Mouse (Mus musculus): ENCODE results near the gene Bicral. TPM values are rescaled to one million over a fixed set of nuclear protein-coding genes. Genes with fewer than 3 reads are reported as not detected.
"Not testable (repeated sequence)": the region's sequence is repeated elsewhere in the genome, so short reads cannot be mapped to it uniquely, and the experiment has no call there.

Bicral gene
- polyA plus RNA-seq, 1 experiment from 2014 or later: 3.5 TPM

DNA sequence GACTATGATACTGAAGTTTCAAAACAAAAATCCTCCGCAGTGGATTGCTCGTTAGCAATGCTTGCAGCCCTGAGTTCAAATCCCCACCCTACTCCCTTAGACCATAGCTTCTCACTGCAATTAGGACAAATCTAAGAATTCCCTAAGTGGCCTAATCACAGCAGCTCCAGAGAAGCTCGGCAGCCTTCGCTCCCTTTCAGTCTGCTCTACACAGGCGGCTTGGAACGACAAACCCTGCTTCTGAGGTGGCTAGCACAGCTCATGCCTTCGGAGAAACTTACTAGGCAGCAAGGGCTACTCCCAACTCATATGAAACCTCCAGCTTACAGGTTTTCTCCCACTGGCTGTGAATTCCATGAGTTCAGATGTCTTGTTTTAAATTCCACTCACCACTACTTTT is 4.2 kb downstream of the Bicral start:
- no peaks in the 10 kb centered on the region for H3K27me3 ChIP-seq (ENCODE audit: control insufficient read depth, insufficient read depth, low read length)
- no peaks in the 10 kb centered on the region for H3K9me3 ChIP-seq (replicated peaks; ENCODE audit: control insufficient read depth, low read length)
- peak overlapping the region; percentile 40 for H3K9ac ChIP-seq (ENCODE audit: low read length)
- H3K27ac ChIP-seq (ENCODE audit: low read length): peak overlapping the region; percentile 86
- H3K36me3 ChIP-seq (ENCODE audit: control insufficient read depth, insufficient read depth): no peaks in the 10 kb centered on the region
- peak overlapping the region; percentile 70; the same call in 1 of the 2 replicates for H3K4me2 ChIP-seq (ENCODE audit: low read depth, low read length)
- H3K4me3 ChIP-seq (ENCODE audit: low read length): no peak overlapping the region
- peaks cover 34% of the 10 kb centered on the region for H3K4me1 ChIP-seq (ENCODE audit: control insufficient read depth, insufficient read depth, low read length)
- 65% methylated on average over 7 of the region's 7 CpGs for WGBS
- ATAC-seq (replicated peaks; ENCODE audit: extremely low read depth, insufficient read depth, low FRiP score): no peak

DNA sequence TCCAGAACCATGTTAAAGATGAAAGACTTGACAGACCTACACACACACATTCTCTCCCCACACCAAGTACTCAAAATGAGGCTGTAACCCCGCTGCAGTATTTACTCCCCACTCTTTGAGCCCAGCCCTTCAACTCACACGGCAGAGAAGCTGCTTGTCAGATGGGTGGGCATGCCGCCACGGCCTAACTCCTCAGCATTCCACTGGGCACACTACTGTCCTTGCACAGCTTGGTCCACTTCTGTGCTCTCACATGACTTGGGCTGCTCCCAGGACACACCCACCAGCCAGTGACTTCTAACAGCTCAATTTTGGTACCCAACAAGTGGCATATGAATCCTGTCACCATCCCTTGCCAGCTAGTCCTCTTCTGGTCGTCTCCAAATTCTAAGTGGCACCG is 5.0 kb downstream of the Bicral start:
- H3K4me1 ChIP-seq (ENCODE audit: control insufficient read depth, insufficient read depth, low read length): peaks cover 34% of the 10 kb centered on the region
- WGBS: 27% methylated on average over 6 of the region's 6 CpGs
- H3K36me3 ChIP-seq (ENCODE audit: control insufficient read depth, insufficient read depth): no peaks in the 10 kb centered on the region
- H3K9ac ChIP-seq (ENCODE audit: low read length): peak overlapping the region; percentile 1; the same call in 1 of the 2 replicates
- ATAC-seq (replicated peaks; ENCODE audit: extremely low read depth, insufficient read depth, low FRiP score): peak; percentile 54
- peak overlapping the region; percentile 39 for H3K4me2 ChIP-seq (ENCODE audit: low read depth, low read length)
- H3K27me3 ChIP-seq (ENCODE audit: control insufficient read depth, insufficient read depth, low read length): no peaks in the 10 kb centered on the region
- no peak overlapping the region for H3K4me3 ChIP-seq (ENCODE audit: low read length)
- H3K27ac ChIP-seq (ENCODE audit: low read length): peak overlapping the region; percentile 86
- H3K9me3 ChIP-seq (replicated peaks; ENCODE audit: control insufficient read depth, low read length): no peaks in the 10 kb centered on the region

DNA sequence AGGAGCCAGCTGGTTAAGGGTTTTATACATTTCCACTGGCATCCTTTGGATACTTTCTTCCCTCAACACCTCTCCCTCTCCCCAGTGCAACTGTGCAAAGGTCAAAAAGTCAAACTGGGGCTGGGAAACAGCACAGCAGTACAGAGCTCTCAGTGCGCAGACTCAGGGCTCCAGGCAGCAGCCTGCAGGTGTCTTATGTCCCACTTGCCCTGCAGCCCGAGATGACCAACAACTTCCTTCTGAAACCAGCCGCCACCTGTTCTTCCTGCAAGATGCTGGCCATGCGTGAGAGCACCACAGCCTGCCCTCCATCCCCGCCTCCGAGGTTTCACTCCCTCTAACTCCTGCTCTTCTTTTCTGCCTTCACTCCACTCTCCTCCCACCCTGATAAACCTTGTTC is 5.6 kb downstream of the Bicral start:
- Histone ChIP-seq H3K27ac (ENCODE audit: low read length) (peak overlapping the region; percentile 86), H3K4me3 (ENCODE audit: low read length) (no peak overlapping the region), H3K4me2 (ENCODE audit: low read depth, low read length) (peak overlapping the region; percentile 39), H3K9ac (ENCODE audit: low read length) (no peak overlapping the region; the same call in 1 of the 2 replicates), H3K4me1 (ENCODE audit: control insufficient read depth, insufficient read depth, low read length) (peaks cover 34% of the 10 kb centered on the region), H3K36me3 (ENCODE audit: control insufficient read depth, insufficient read depth) (no peaks in the 10 kb centered on the region), H3K27me3 (ENCODE audit: control insufficient read depth, insufficient read depth, low read length) (no peaks in the 10 kb centered on the region), H3K9me3 (replicated peaks; ENCODE audit: control insufficient read depth, low read length) (no peaks in the 10 kb centered on the region)
- 32% methylated on average over 6 of the region's 6 CpGs for WGBS
- ATAC-seq (replicated peaks; ENCODE audit: extremely low read depth, insufficient read depth, low FRiP score): no peak

DNA sequence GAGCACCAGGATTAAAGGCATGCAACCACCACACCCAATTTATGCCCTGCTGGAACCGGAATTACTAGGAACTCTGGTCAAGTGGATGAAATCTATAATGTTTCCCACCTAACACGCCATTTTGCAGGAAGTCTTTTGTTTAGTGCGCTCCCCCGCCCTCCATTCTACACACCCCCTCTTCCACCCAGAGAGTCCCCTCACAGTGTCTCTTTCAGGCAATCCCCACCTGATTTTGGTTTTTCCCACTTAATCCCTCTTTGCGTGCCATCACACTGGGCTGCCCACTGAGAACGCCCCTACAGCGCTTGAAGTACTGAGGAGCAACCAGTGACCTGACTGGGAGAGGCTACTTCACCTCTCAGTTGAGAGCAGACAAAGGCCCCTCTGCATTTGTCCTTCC is 11.1 kb downstream of the Bicral start:
- peaks cover 6% of the 10 kb centered on the region; the same call in 1 of the 2 replicates for H3K4me1 ChIP-seq (ENCODE audit: control insufficient read depth, insufficient read depth, low read length)
- no peaks in the 10 kb centered on the region for H3K36me3 ChIP-seq (ENCODE audit: control insufficient read depth, insufficient read depth)
- WGBS: 92% methylated on average over 7 of the region's 7 CpGs
- no peak overlapping the region for H3K4me3 ChIP-seq (ENCODE audit: low read length)
- no peak for ATAC-seq (replicated peaks; ENCODE audit: extremely low read depth, insufficient read depth, low FRiP score)
- H3K27me3 ChIP-seq (ENCODE audit: control insufficient read depth, insufficient read depth, low read length): no peaks in the 10 kb centered on the region
- no peak overlapping the region for H3K4me2 ChIP-seq (ENCODE audit: low read depth, low read length)
- no peak overlapping the region for H3K9ac ChIP-seq (ENCODE audit: low read length)
- no peaks in the 10 kb centered on the region for H3K9me3 ChIP-seq (replicated peaks; ENCODE audit: control insufficient read depth, low read length)
- H3K27ac ChIP-seq (ENCODE audit: low read length): no peak overlapping the region

DNA sequence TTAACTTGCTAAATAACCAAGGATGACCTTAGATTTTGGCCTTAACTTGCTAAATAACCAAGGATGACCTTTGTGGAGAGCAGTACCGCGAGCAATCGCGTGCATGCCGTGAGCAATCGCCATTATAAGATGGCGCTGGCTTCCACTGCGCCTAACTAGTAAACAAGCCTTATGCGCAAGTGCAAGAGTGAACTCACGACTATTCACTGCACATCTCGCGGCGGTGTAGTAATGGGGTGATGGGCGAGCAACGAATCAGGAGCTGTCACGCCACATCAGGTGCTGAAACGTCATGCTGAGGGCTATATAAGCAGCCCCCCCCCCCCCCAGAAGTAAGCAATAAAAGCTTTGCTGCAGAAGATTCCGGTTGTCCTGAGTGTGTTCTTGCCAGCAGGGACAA is 11.7 kb downstream of the Bicral start:
- not testable (repeated sequence) for H3K4me3 ChIP-seq (ENCODE audit: low read length); ATAC-seq (replicated peaks; ENCODE audit: extremely low read depth, insufficient read depth, low FRiP score); H3K4me2 ChIP-seq (ENCODE audit: low read depth, low read length); H3K27me3 ChIP-seq (ENCODE audit: control insufficient read depth, insufficient read depth, low read length); H3K9ac ChIP-seq (ENCODE audit: low read length); H3K9me3 ChIP-seq (replicated peaks; ENCODE audit: control insufficient read depth, low read length); H3K36me3 ChIP-seq (ENCODE audit: control insufficient read depth, insufficient read depth); H3K4me1 ChIP-seq (ENCODE audit: control insufficient read depth, insufficient read depth, low read length); H3K27ac ChIP-seq (ENCODE audit: low read length)
- WGBS: 93% methylated on average over 18 of the region's 18 CpGs

DNA sequence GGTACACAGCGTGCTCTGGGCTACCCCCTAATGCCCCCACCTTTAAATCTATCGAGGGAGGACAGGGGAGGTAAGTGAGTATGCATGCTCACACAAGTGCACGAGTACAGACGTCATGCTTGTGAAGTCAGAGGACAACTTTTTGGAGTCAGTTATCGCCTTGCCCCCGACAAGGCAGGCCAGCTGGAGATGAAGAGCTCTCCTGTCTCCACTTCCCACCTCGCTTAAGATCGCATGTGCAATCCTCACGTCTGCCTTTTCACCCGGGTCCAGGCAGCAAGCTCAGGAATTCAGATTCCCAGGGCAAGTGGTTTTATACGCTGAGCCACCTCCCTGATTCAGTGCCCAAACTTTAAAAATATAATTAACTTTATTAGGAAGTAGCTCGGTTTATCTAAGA is 13.0 kb downstream of the Bicral start:
- Histone ChIP-seq H3K4me3 (ENCODE audit: low read length) (no peak overlapping the region), H3K9me3 (replicated peaks; ENCODE audit: control insufficient read depth, low read length) (no peaks in the 10 kb centered on the region), H3K9ac (ENCODE audit: low read length) (no peak overlapping the region), H3K27ac (ENCODE audit: low read length) (no peak overlapping the region), H3K4me2 (ENCODE audit: low read depth, low read length) (no peak overlapping the region), H3K4me1 (ENCODE audit: control insufficient read depth, insufficient read depth, low read length) (peaks cover 6% of the 10 kb centered on the region; the same call in 1 of the 2 replicates), H3K27me3 (ENCODE audit: control insufficient read depth, insufficient read depth, low read length) (no peaks in the 10 kb centered on the region), H3K36me3 (ENCODE audit: control insufficient read depth, insufficient read depth) (no peaks in the 10 kb centered on the region)
- ATAC-seq (replicated peaks; ENCODE audit: extremely low read depth, insufficient read depth, low FRiP score): no peak
- WGBS: 66% methylated on average over 12 of the region's 12 CpGs

DNA sequence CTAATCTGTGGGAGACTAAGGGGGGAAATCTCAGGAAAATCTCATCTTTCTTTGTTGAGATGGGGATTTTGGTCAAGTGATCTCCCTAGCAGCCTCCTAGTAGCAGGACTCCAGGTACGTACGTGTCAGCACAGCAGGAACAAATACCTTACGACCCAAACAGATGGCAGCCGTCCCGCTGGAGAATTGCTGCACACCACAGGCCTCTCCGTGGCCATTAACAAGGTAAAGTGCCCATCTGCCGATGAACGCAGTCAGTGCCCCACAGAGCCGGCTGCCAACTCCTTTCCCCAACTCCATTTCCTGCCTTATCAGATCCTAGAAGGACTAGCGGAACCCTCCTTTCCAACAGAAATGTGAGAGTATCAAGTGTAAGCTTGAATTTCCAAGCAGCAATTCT is 13.5 kb downstream of the Bicral start:
- Histone ChIP-seq H3K36me3 (ENCODE audit: control insufficient read depth, insufficient read depth) (no peaks in the 10 kb centered on the region), H3K9me3 (replicated peaks; ENCODE audit: control insufficient read depth, low read length) (no peaks in the 10 kb centered on the region), H3K9ac (ENCODE audit: low read length) (no peak overlapping the region), H3K4me2 (ENCODE audit: low read depth, low read length) (no peak overlapping the region), H3K4me3 (ENCODE audit: low read length) (no peak overlapping the region), H3K4me1 (ENCODE audit: control insufficient read depth, insufficient read depth, low read length) (peaks cover 6% of the 10 kb centered on the region; the same call in 1 of the 2 replicates), H3K27me3 (ENCODE audit: control insufficient read depth, insufficient read depth, low read length) (no peaks in the 10 kb centered on the region), H3K27ac (ENCODE audit: low read length) (no peak overlapping the region)
- WGBS: 61% methylated on average over 10 of the region's 10 CpGs
- no peak for ATAC-seq (replicated peaks; ENCODE audit: extremely low read depth, insufficient read depth, low FRiP score)

DNA sequence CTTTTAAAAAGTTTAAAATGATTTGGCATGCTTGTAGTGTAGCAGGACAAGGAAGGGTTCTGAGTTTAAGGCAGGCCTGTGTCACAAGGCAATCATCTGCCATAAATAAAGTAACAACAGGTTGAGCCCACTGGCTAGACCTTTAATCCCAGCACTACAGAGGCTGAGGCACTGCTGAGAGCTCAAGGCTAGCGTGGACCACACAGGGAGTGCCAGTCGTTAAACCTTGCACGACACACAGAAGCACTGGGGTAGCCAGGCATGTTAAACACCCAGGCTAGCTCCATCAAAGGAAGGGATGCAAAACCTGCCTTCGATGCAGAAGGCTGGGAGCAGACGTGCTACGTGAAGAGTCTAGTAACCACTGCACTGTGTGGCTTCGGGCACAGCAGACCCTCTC is 14.6 kb downstream of the Bicral start:
- Histone ChIP-seq H3K4me3 (ENCODE audit: low read length) (no peak overlapping the region), H3K4me2 (ENCODE audit: low read depth, low read length) (no peak overlapping the region), H3K36me3 (ENCODE audit: control insufficient read depth, insufficient read depth) (no peaks in the 10 kb centered on the region), H3K27ac (ENCODE audit: low read length) (no peak overlapping the region), H3K9ac (ENCODE audit: low read length) (no peak overlapping the region), H3K4me1 (ENCODE audit: control insufficient read depth, insufficient read depth, low read length) (peaks cover 6% of the 10 kb centered on the region; the same call in 1 of the 2 replicates), H3K27me3 (ENCODE audit: control insufficient read depth, insufficient read depth, low read length) (no peaks in the 10 kb centered on the region), H3K9me3 (replicated peaks; ENCODE audit: control insufficient read depth, low read length) (no peaks in the 10 kb centered on the region)
- no peak for ATAC-seq (replicated peaks; ENCODE audit: extremely low read depth, insufficient read depth, low FRiP score)
- WGBS: 81% methylated on average over 7 of the region's 7 CpGs

DNA sequence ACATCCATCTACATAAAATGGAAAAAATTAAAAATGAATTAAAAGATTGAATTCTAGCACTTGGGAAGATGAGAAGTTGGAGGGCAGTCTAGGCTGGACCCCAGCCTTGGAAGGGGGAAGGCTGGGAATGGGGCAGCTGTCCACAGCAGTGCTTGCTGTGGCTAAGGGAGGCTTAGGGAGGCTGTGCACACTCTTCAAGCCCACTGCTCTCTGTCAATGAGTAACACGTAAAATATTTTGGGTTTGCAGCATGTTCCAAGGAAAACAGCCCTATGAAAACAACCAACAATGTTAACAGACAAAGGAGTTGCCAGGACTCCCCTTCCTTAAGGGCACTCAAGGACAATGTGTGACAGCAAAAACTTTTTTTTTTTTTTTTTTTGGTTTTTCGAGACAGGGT is 15.3 kb downstream of the Bicral start:
- Histone ChIP-seq H3K9me3 (replicated peaks; ENCODE audit: control insufficient read depth, low read length) (no peaks in the 10 kb centered on the region), H3K27me3 (ENCODE audit: control insufficient read depth, insufficient read depth, low read length) (no peaks in the 10 kb centered on the region), H3K36me3 (ENCODE audit: control insufficient read depth, insufficient read depth) (no peaks in the 10 kb centered on the region), H3K4me3 (ENCODE audit: low read length) (no peak overlapping the region), H3K9ac (ENCODE audit: low read length) (no peak overlapping the region), H3K4me1 (ENCODE audit: control insufficient read depth, insufficient read depth, low read length) (peaks cover 6% of the 10 kb centered on the region; the same call in 1 of the 2 replicates), H3K4me2 (ENCODE audit: low read depth, low read length) (no peak overlapping the region), H3K27ac (ENCODE audit: low read length) (no peak overlapping the region)
- no peak for ATAC-seq (replicated peaks; ENCODE audit: extremely low read depth, insufficient read depth, low FRiP score)
- WGBS: 51% methylated on average over 2 of the region's 2 CpGs

Measured in heart, embryonic 16.5 days (tissue).